Mouse (Mus musculus) layer of hippocampus, adult 9-10 months (tissue): ENCODE measurements around the gene Il4i1.

Experiments
- DNase-seq: peaks from one replicate; pipeline ENCODE4 v3.0.0; 2022; ENCODE audit warnings: low spot score

Gene Il4i1

DNA sequence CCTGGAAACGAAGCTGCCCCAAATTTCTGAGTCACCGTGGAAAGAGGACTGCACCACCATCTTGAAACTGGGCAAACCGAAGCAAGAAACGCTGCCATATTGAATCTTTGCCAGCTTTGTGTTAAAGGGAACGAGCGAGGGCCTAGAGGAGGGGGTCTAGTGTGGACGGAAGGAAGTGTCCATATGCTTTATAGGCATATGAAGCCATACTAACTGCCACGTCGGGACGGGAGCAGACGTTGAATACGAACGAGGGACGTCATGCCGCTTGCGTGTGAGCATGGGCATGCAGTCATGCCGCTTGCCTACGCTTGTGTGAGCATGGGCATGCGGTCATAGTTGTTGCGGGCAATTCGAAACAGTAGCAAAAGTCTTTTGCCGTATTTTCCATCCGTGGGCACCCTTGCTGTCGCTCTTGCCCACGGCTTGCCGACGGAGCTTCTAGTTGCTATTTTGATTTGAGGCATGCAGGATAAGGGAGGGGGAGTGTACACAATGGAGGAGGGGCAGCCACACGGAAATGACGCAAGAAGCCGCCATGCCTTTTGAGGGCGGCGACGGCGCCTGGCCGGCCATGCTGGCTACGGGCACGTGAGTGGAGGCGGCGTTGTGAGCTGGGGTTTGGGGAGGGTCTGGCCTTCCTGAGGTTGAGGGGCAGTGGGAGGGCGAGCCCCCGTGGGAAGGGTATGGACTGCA, 33.4 kb downstream of the Il4i1 start:
- peak; percentile 94 for DNase-seq

- no peak for DNase-seq
Observed at GRCm38 (mm10) chr7:44850146-44850545, 34.0 kb downstream of the Il4i1 start.

- DNase-seq: no peak
Observed at GRCm38 (mm10) chr7:44850789-44851624, 34.8 kb downstream of the Il4i1 start.

DNA sequence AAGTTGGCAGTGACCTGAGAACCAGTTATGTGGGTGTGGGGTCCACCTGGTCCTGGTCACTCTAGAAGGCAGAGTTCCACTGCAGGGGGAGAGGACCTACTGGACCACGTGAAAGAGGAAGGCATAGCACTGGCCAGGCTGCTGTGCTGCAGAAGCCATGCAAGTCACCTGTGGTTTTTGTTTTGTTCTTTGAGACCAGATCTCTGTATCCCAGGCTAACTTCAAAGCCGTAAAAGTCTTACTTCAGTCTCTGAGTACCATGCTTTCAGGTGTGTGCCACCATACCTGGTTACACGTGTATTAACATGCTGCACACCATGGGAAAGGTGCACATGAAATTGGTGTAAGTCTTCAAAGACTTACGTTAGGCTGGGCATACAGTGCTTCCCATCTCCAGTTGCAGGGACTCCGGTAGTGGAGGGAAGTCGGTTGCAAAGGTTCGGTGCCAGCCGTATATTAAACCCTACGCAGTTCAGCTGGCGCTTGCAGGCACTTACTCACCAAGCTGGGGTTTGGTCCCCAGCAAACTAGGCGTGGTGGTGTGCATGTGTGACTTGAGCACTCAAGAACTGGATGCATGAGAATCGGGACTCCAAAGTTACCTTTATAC, 35.5 kb downstream of the Il4i1 start:
- no peak for DNase-seq

DNA sequence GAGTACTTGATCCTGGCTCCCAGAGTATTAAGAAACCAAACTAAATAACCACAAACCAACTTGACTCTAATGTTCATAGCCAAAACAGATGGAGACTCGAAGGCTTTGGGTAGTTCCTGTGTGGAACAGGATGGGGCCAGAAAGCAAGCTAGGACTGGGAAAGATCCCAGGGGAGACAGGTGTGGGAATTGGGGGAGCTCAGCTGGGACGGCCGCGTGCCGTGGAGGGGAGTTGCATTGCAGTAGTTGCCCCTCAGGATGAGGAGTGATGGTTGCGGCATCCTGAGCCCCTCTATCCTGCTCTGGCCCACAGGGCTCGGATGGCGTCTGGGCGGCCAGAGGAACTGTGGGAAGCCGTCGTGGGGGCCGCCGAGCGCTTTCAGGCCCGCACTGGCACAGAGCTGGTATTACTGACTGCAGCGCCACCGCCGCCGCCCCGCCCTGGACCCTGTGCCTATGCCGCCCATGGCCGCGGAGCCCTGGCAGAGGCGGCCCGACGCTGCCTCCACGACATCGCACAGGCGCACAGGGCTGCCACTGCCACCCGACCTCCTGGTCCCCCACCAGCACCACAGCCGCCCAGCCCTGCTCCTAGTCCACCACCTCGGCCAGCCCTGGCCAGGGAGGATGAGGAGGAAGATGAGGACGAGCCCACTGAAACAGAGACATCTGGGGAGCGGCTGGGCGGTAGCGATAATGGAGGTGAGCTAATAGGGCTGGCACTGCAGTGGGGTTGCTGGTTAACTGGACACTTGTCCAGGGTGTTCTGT, 36.3 kb downstream of the Il4i1 start:
- no peak for DNase-seq

DNA sequence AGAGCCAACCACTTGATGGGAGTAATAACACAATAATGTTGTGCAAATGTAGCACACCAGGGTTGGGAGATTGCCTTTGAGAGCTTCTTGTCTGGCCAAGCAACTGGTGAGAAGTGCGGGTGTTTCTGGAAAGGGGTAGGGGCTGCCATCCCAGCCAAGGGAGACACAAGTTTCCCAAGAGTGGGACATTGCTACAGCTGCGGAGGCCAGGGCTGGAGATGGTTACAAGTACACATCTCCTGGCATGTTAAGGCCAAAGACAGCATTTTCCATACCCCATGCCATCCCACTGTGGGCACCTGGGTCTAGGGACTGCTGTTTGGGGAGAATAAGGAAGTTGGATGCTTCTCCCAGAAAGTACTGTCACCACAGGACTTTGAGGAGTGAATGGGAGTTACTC, 36.9 kb downstream of the Il4i1 start:
- no peak for DNase-seq

DNA sequence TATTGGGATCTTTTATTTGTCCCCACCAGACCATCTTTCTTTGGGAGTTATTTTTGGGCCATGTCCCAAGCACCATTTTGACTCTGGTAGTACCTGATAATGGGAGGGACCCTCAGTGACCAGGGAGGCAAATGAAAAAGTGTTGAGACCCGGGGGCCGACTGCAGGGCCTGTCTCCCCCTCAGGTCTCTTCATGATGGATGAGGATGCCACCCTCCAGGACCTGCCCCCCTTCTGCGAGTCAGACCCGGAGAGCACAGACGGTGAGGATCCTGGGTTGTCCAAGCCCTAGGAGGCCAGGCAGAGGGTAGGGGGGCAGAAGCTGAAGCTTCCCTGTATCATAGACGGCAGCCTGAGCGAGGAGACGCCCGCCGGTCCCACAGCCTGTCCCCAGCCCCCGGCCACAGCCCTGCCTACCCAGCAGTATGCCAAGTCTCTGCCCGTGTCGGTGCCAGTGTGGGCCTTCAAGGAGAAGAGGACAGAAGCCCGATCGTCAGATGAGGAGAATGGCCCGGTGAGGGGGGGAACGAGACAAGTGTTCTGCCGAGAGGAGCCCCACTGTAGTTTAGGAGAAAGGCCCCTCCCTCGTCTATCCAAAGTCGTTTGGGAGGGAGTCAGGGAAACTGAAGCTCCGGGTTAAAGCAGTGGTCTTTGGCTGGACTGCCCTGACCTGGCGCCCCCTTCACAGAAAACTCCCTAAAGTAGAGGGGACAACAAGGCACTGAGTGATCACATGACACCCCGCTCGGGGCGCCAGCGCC, 37.6 kb downstream of the Il4i1 start:
- no peak for DNase-seq

DNA sequence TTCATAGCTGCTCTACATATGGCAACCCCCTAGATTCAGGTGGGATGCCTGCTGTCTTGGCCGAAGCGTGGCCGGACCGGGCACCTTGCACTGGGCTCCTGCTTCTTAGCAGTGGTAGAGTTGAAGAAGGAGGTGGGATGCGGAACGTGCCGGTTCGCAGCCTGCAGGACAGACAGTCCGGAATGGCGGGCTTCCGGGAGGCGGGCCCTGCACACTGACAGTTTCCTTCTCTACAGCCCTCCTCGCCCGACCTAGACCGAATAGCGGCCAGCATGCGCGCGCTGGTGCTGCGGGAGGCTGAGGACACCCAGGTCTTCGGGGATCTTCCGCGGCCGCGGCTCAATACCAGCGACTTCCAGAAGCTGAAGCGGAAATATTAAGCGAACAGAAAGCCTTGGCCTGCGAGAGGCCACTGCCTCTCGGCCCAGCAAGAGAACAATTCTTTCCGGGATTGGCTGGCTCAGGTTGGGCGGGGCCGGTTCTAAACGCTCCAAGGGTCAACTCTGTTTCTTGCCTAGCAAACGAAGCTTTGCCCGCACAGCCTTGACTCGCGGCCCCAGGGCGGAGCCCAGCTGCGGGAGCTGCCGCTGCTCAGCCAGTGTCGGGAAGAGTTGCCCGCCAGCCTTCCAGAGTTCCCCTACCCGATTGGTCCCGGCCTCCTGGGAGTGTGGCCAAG, 38.3 kb downstream of the Il4i1 start:
- DNase-seq: no peak

DNA sequence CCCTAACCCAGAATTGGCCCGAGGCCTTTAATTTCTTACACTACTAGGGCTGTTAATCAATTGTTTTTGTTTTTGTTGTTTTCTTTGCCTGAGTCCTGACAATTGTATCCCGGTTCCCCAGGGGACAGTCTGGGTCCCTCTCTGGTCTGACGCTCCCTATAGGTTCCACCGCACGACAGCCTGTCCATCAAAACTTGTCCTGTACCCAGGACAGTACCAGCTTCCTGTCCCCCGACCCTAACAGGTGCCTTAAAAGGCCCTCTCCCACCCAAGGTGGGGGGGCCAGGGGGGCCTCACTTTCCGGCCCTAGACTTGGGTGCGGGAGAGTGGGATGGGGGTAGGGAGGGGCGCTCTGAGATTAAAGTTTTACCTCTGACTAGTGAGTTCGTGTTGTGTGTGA, 38.8 kb downstream of the Il4i1 start:
- no peak for DNase-seq

DNA sequence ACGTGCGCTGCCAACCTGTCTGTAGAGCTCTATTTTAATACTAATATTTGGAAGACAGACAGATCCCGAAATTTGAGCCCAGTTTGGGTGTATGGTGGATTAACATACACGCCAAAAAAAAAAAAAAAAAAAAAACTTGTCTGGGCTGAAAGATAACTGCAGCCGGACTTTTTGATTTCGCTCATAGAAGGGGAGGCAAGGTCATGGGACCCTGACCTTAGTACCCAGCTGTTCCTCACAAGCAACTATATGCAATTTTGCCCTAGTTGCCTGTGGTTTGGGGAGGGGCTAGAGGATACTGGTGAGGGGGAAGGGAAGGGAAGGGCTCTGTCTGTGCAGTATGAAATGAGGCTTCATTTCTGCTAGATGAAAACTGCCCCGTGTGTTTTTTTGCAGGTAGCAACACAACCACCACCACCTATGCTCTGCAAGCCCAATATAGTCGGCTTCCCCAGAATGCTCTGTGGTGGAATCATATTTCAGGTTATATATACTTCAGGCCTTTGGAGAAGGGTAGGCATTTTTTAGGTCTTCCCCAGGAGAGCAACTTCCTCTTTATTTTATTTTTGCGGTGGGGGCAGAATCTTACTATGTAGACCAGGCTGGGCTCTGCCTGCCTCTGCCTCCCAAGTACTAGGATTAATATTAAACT, 40.2 kb downstream of the Il4i1 start:
- DNase-seq: no peak

DNA sequence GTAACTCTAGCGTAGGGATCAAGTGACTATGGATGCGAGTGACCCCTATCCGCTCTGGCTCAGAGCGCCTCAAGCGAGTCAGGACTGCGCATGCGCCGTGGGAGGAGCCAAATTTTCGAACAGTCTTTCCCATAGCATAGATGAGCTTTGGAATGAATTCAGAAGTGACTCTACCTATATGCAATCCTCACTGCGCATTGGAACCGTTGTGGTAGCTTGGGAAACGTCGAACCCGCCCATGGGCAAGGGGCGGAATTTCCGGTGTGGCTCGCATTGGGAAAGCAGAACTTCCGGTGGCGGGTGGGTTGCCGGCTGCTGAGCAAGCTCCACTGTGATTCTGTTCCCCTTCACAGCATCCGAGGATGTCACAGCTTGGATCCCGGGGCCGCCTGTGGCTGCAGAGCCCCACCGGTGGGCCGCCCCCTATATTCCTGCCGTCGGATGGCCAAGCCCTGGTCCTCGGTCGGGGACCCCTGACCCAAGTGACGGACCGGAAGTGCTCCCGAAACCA, 40.9 kb downstream of the Il4i1 start, which contains the start of gene Pnkp:
Pnkp (plus strand) TSS at position 98 of the 511 bp plus-strand sequence.
- DNase-seq: peak; percentile 93

DNA sequence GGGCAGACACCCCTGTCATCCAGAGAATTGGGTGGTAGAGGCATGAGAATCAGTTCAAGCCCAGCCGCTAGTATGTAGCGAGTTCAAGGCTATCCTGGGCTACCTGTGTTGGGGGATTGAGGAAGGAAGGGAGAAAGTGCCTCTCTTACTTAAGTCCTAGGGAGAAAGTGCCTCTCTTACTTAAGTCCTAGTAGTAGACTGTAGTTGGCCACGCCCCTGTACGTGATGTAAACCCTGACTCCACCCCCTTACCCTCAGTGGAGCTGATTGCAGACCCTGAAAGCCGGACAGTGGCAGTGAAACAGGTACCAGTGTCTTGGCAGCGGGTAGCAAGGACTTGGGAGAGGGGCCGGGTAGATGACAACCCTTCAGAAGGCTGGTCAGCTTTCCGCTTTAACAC, 41.7 kb downstream of the Il4i1 start:
- no peak for DNase-seq

DNA sequence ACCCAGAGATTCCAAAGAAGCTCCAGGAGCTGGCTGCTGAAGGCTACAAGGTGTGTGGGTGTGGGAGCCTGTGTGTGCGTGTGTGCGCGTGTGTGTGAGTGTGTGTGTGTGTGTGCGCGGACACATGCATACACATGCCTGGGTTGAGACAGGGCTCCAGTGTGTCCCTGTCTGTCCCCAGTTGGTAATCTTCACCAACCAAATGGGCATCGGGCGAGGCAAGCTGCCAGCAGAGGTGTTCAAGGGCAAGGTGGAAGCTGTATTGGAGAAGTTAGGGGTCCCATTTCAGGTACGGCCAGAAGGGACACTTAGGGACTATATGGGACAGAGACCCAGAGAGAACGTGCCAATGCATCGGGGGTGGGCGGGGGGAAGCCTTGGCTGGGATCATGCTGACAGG, 43.7 kb downstream of the Il4i1 start:
- no peak for DNase-seq

- DNase-seq: no peak
Observed at GRCm38 (mm10) chr7:44860576-44861428, 44.6 kb downstream of the Il4i1 start.

DNA sequence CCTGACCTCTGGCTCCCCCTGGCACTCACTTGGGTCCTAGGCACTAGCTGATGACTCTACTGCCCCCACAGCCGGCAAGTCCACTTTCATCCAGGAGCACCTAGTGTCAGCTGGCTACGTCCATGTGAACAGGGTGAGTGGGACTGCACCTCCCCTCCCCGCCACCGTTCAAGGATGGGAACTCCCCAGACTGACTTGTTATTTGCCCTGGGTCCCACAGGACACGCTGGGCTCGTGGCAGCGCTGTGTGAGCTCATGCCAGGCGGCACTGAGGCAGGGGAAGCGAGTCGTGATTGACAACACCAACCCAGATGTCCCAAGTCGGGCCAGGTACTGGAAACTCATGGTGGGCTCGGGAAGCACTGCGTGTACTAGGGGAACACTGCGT, 45.2 kb downstream of the Il4i1 start:
- no peak for DNase-seq

DNA sequence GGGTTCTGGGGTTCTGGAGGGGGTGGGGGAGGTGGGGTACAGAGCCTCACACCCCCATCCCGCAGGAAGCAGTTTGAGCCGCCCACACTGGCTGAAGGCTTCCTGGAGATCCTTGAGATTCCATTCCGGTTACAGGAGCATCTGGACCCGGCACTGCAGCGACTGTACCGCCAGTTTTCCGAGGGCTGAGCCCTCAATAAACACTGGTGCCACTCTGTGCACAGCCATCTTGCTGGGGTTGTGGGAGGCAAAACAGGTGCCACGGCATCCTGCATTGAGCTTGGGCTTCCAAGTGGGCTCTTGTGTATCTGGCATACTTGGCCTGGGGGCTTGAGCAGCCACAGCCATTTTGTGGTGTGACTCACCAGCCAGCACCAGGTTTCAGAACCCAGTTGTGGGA, 46.2 kb downstream of the Il4i1 start:
- DNase-seq: no peak

DNA sequence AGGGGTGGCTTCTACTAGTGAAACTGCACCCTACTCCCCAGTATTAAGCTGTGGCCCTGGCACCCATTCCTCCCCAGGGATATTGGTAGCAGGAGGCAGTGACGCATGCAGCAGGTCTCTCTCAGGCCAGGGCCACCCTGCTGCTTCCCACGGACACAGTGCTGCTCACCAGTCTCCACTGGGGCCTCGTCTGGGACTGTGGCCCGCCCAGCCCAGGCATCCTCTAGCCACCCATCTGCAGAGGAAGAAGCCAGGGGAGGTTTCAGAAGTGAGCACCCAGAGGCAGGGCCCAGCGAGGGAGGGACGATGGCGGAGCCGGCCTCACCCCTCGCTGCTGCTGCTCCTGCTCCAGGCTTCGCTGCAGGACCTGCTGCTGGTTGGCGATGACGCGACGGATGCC, 47.0 kb downstream of the Il4i1 start:
- no peak for DNase-seq

DNA sequence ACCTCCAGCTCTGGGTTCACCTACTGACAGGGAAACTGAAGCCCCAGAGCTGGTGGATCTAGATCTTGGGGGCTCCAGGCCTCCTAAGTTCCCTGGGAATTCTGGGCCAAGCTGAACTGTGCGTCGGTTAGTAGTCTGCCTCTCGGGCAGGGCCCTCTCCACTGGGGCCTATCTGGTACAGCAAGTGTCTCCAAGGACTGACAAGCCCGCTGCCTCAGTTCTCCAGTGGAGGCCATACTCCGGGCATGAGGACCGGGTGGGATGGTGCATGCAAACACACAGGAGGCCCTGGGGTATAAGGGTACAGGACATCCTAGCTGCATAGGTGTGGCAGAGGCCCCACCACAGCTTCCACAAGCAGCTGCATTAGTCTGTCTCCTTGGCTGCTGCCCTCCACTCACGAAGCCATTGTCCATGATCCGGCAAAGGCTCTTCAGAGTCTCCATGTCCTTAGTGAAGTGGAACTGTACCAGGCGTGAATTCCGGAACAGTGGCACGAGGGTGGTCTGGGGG, 47.9 kb downstream of the Il4i1 start:
- DNase-seq: no peak
